Mouse (Mus musculus): ENCODE measurements at regions not wholly inside any gene's neighbourhood (a gene's known extent, or its start where the extent isn't known, plus 50 kb on each side); places are given as distances from the start of the nearest gene placed in this dataset.

DNA sequence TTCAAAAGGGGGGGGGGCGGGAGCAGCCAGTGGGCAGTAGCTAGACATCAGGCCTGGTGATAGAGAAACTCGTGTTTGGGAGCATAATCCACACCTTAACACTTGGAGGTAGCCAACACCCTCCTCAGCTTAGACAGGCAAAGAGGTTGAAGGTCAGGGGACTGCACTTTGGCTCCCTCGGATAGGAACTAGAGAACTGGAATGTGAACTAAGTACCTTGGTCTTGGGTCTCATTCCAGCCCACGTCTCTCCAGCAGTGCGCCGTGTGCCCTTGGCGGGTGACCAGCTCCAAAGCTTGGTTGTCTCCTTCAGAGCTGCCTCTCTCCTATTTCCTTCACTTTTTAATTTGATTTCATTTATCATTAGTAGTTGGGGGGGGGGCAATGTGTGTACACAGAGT is 73.0 kb upstream of the Arid1b start:
- in situ Hi-C loops (cut with MboI; ENCODE audit: low pct_unique_long_range_greater_than_20kb in 1 of 2, low sequenced_read_pairs in 2 of 2, unreplicated experiment in 1 of 2), result no loop called here

DNA sequence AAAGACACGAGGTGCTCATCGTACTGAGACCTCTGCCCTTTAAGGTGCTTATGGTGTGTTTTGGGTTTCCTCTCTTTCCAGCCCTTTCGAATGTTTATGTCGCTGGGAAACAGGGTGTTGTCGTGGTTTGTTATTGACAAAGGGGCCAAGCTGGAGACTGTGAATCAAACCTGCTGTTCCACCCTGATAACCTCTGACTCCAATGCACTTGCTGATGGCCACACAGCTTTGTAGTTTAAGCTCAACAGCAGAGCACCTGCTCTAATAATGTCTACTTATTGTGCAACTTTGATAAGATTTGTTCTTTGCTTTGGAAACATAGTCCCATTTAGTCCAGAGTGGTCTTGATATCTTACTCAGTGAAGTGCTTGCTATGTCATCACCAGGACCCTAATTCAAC is 65.5 kb upstream of the Arid1b start:
- in situ Hi-C loops (cut with MboI; ENCODE audit: low pct_unique_long_range_greater_than_20kb in 1 of 2, low sequenced_read_pairs in 2 of 2, unreplicated experiment in 1 of 2), result no loop called here

DNA sequence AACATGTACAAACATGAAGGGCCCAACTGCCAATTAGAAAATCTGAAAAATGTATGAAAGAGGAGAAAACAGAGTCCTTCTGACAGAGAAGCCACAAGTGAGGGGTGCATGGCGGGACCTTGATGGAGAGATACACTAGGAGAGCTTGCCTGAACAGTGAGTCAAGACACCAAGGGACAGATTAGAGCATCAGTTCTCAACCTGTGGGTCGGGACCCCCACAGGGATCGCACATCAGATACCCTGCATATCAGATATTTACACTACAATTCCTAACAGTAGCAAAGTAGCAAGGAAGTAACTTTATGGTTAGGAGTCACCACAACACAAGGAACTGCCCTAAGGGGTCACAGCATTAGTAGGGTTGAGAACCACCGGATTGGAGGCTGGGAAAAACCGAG is 58.9 kb upstream of the Arid1b start:
- in situ Hi-C loops (cut with MboI; ENCODE audit: low pct_unique_long_range_greater_than_20kb in 1 of 2, low sequenced_read_pairs in 2 of 2, unreplicated experiment in 1 of 2), result no loop called here

DNA sequence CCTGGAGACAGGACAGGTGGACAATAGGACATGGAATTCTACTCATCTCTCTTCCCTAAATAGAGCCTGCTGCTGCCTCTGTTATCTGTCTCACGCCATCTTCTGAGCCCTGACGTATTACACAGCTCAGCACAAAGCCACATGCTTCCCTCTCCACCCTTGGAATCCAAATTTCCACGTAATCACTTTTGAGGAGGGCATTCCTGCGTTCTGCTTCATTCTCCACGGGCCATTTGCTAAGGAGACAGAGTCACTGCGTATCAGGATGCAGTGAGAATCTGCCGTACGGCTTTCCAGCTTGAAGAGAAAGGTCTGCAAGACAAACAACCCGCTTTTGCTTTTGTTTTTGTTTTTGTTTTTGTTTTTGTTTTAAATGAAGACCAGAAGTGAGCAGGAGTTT is 53.5 kb upstream of the Arid1b start:
- in situ Hi-C loops (cut with MboI; ENCODE audit: low pct_unique_long_range_greater_than_20kb in 1 of 2, low sequenced_read_pairs in 2 of 2, unreplicated experiment in 1 of 2), result no loop called here

DNA sequence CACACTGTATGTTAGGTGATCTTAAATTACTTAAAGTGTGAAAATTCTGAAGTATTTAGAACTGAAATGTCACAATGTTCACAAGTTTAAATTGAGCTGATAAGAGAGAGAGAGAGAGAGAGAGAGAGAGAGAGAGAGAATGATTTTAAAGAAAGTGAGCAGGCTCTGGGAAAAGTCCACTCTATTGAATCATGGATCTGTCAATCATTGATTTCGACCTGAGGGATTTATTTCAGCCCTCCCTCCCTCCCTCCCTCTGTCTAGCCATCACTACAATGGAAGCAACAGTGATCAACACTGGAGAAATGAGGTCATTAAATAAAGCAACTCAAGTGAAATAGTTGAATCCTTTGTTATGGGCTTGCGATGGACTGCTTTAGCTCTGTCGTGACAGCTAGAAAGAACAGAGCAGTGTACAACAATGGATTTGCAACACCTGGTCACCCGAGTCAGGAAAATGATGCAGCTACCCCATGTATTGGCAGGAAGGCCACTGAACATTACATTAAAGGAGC is 52.8 kb upstream of the Arid1b start:
- in situ Hi-C loops (cut with MboI; ENCODE audit: low pct_unique_long_range_greater_than_20kb in 1 of 2, low sequenced_read_pairs in 2 of 2, unreplicated experiment in 1 of 2), result no loop called here

DNA sequence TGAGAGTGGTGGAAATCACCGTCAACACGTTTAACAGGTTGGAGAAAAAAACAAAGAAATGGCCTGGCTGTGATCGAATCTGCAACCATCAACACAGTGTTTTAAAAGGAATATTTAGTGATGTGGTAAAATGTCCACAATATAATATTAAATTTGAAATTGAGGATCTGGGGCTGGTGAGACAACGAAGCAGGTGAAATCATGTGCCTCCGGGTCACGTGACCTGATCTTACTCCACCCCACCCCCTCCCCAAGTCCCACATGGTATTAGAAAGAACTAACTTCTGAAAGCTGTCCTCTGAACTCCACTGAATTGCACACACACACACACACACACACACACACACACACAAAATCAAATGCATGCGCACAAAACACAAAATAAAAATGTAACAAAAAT is 51.3 kb upstream of the Arid1b start:
- in situ Hi-C loops (cut with MboI; ENCODE audit: low pct_unique_long_range_greater_than_20kb in 1 of 2, low sequenced_read_pairs in 2 of 2, unreplicated experiment in 1 of 2), result no loop called here

All from mouse embryonic stem cell (cell line).